Mouse (Mus musculus) cortical plate, adult 2 months (tissue): ENCODE measurements around the gene Zfp429. TPM values are rescaled to one million over a fixed set of nuclear protein-coding genes. Genes with fewer than 3 reads are reported as not detected.

Source experiments
- H3K27ac ChIP-seq: fragments of 200-500 bp; 2 replicates; pipeline ENCODE4 v1.5.1; 2012; ENCODE audit warnings: low read length, control low read depth, inconsistent platforms; ENCODE audit not compliant: insufficient read depth
- H3K4me1 ChIP-seq: fragments of 200-500 bp; 2 replicates; pipeline ENCODE4 v1.6.1; 2011; ENCODE audit warnings: low read length; ENCODE audit not compliant: control insufficient read depth, insufficient read depth
- H3K4me3 ChIP-seq: fragments of 200-500 bp; 2 replicates; pipeline ENCODE4 v1.5.1; 2011; ENCODE audit warnings: mild to moderate bottlenecking, low read length, control low read depth; ENCODE audit not compliant: insufficient read depth
- CTCF ChIP-seq: fragments of 200-500 bp; IDR thresholded peaks from 2 replicates; pipeline ENCODE4 v1.5.1; 2011; ENCODE audit warnings: mild to moderate bottlenecking, control low read depth, low read length; ENCODE audit not compliant: insufficient read depth; ENCODE audit errors: extremely low read depth
- POLR2A ChIP-seq: fragments of 200-500 bp; IDR thresholded peaks from 2 replicates; pipeline ENCODE4 v1.6.1; 2011; ENCODE audit warnings: mild to moderate bottlenecking, low read length, control low read depth; ENCODE audit not compliant: insufficient read depth; ENCODE audit errors: extremely low read depth
- polyA plus RNA-seq: library from polyadenylated mRNA; depleted of rRNA; stranded (reverse); fragments of >200 nt; gene quantifications from 2 replicates; pipeline ENCODE4 v1.2.3, GENCODE M21; 2012; rRNA removed

Gene Zfp429
- polyA plus RNA-seq, 1 experiment = 4.6 TPM

- no peak for TF ChIP-seq POLR2A
- TF ChIP-seq CTCF = no peak
- H3K27ac ChIP-seq = no peak within 1 kb of the TSS
- H3K4me3 ChIP-seq = peak within 1 kb of the TSS; percentile 76
- H3K4me1 ChIP-seq = no peaks in the 10 kb centered on the region
Observed at GRCm38 (mm10) chr13:67360131-67360744, 39.4 kb downstream of the Zfp429 start, which contains the start of the genes Gm28044 and Zfp953. Gene Gm28044, minus strand, starts transcription at chr13:67360536. Gene Zfp953, minus strand, starts transcription at chr13:67360605.

GRCm38 (mm10) chr13:67351854-67352253 lies 47.8 kb downstream of the Zfp429 start:
- TF ChIP-seq CTCF = no peak
- TF ChIP-seq POLR2A = no peak
- Histone ChIP-seq H3K4me3 (no peak overlapping the region), H3K27ac (no peak overlapping the region), H3K4me1 (no peaks in the 10 kb centered on the region)

GRCm38 (mm10) chr13:67343422-67343821 lies 56.2 kb downstream of the Zfp429 start:
- Histone ChIP-seq H3K4me1 (no peaks in the 10 kb centered on the region), H3K4me3 (no peak overlapping the region), H3K27ac (no peak overlapping the region)
- TF ChIP-seq CTCF (no peak), POLR2A (no peak)

Other genes with a start within 250 kb of the Zfp429 start
- gene Rsl1, start 226.6 kb downstream of the Zfp429 start, polyA plus RNA-seq = 3.8 and 4.1 TPM in 2 replicates
- gene Zfp455, start 205.3 kb downstream of the Zfp429 start, polyA plus RNA-seq = 1.4 and 1.5 TPM in 2 replicates
- gene Zfp458, start 121.4 kb downstream of the Zfp429 start, polyA plus RNA-seq = 3.8 and 4.2 TPM in 2 replicates
- gene Zfp457, start 93.3 kb downstream of the Zfp429 start, polyA plus RNA-seq = 2.7 and 3.4 TPM in 2 replicates
- 2.3 and 2.6 TPM in 2 replicates for gene Zfp595, start 67.2 kb downstream of the Zfp429 start, polyA plus RNA-seq
- not detected in 2 replicates for gene Gm28044, start 39.3 kb downstream of the Zfp429 start, polyA plus RNA-seq
- gene Zfp953, start 39.2 kb downstream of the Zfp429 start, polyA plus RNA-seq = 0.48 and 0.57 TPM in 2 replicates
- 0.15 and 0.44 TPM in 2 replicates for gene Gm28041, start 24.1 kb downstream of the Zfp429 start, polyA plus RNA-seq
- gene Zfp456, start 24.0 kb downstream of the Zfp429 start, polyA plus RNA-seq = 0.52 and 0.61 TPM in 2 replicates
- 3.8 and 4.5 TPM in 2 replicates for gene Zfp459, start 21.6 kb upstream of the Zfp429 start, polyA plus RNA-seq
- 9.1 TPM in 2 replicates for gene Zfp874a, start 51.8 kb upstream of the Zfp429 start, polyA plus RNA-seq
- gene Zfp874b, start 84.4 kb upstream of the Zfp429 start, polyA plus RNA-seq = 10.0 and 11.5 TPM in 2 replicates
- 5.6 and 5.7 TPM in 2 replicates for gene Zfp58, start 100.7 kb upstream of the Zfp429 start, polyA plus RNA-seq
- 0.15 TPM in 1 of 2 replicates, not detected in the other for gene Gm26965, start 126.3 kb upstream of the Zfp429 start, polyA plus RNA-seq
- 27.9 and 29.4 TPM in 2 replicates for gene Zfp87, start 126.4 kb upstream of the Zfp429 start, polyA plus RNA-seq
- gene Zfp748, start 154.0 kb upstream of the Zfp429 start, polyA plus RNA-seq = 5.0 and 5.2 TPM in 2 replicates
- gene Zfp729b, start 209.9 kb upstream of the Zfp429 start, polyA plus RNA-seq = 3.4 and 3.5 TPM in 2 replicates
- not detected in 2 replicates for gene Gm49345, start 237.9 kb upstream of the Zfp429 start, polyA plus RNA-seq
- 3.8 and 4.4 TPM in 2 replicates for gene Zfp729a, start 238.0 kb upstream of the Zfp429 start, polyA plus RNA-seq